Mouse (Mus musculus): Measurements from ENCODE around the gene Dock2. TPM values are rescaled to one million over a fixed set of nuclear protein-coding genes. Genes with fewer than 3 reads are reported as not detected.
A peak's percentile ranks its signal among the peaks of the same experiment; 100 is the strongest.

Dock2 gene
- polyA plus RNA-seq, 1 experiment from 2014 or later, result 2.1 TPM

DNA sequence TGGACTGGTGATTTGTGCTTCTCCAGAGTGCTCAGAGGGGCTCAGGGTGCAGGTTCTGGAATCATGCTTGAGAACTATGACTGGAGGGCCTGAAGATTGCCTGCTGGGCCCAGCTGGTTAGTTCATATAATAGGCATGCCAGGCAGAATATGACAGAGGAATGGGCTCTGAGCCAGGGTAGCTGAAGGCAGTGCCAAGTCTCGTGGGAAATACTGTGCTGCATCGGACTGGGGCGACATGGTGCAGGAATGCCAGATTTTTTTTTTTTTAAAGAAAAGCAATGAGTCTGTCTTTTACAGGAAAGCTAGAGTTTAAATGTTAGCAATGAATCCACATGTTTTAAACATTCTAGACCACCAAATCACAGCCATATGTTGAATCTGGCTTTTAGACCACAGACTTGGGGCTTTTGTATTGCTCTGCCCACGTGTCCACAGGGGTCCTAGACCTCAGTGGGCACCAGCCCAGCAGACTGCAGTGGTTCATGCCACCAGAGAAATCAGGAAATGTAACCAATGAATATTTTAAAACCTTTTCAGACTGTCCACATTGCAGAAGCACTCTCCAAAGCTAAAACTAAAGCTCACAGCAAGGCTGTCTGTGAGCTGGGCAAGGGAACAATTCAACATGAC, 435.3 kb downstream of the Dock2 start:
- ATAC-seq (ENCODE audit: insufficient number of reproducible peaks, low FRiP score, low TSS enrichment, low read depth), result peak; percentile 71
- Histone ChIP-seq H3K4me1 (peaks cover 31% of the 10 kb centered on the region), H3K9me3 (replicated peaks) (no peaks in the 10 kb centered on the region), H3K36me3 (no peaks in the 10 kb centered on the region), H3K27me3 (no peaks in the 10 kb centered on the region), H3K4me2 (replicated peaks) (no peak overlapping the region), H3K27ac (replicated peaks) (peak overlapping the region; percentile 75), H3K9ac (no peak overlapping the region), H3K4me3 (replicated peaks) (no peak overlapping the region)
- 7% methylated on average over 4 of the region's 4 CpGs for WGBS

DNA sequence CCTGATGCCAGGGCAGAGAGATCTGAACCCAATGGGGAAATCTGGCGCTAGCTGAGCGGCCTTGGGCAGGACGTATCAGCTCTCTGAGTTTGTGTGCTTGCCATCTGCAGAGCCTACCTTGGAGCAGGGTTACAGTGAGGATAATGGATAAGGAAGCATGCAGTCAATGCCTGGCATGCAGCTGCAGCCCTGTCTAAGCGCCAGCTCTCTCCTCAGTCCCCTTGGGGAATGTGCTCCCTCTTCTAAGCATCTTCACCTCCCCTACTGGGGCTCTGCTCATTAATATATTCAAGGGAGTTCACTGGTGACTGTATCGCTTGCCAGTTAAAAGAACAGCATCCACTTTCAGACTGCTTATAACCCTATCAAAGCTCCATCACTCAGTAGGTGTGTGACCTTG, 439.4 kb downstream of the Dock2 start:
- Histone ChIP-seq H3K36me3 (no peaks in the 10 kb centered on the region), H3K9ac (no peak overlapping the region), H3K9me3 (replicated peaks) (no peaks in the 10 kb centered on the region), H3K4me3 (replicated peaks) (no peak overlapping the region), H3K27ac (replicated peaks) (no peak overlapping the region), H3K4me2 (replicated peaks) (no peak overlapping the region), H3K4me1 (peaks cover 28% of the 10 kb centered on the region), H3K27me3 (no peaks in the 10 kb centered on the region)
- no peak for ATAC-seq (ENCODE audit: insufficient number of reproducible peaks, low FRiP score, low TSS enrichment, low read depth)
- 29% methylated on average over 5 of the region's 5 CpGs for WGBS

DNA sequence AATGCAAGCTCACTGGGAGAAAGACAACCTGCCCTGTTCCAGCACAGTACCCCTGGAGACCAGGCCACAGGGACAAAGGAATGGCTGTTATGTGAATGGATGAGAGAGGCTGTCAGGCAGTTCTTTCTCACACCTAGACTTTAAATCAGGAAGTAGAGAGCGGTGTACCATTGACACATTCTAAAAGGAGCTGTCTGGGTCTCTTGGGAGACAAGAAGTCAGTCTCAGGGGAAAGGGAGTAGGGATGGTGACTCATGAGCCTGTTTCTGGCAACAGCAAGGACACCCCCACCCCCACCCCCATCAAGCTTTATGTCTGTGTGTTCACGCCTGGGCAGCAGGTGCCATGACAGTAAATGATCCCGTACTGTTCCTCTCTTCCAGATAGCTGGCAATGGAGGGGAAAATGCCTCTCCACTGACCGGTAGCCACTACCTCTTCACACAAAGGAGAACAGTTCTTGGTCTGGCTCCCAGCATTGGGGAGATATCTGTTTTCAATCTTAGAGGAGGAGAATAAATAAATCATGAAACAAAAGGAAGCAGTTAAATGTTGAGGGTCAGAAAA, 439.9 kb downstream of the Dock2 start:
- Histone ChIP-seq H3K27ac (replicated peaks) (no peak overlapping the region), H3K4me1 (peaks cover 24% of the 10 kb centered on the region), H3K27me3 (no peaks in the 10 kb centered on the region), H3K9ac (no peak overlapping the region), H3K4me2 (replicated peaks) (no peak overlapping the region), H3K9me3 (replicated peaks) (no peaks in the 10 kb centered on the region), H3K4me3 (replicated peaks) (no peak overlapping the region), H3K36me3 (no peaks in the 10 kb centered on the region)
- ATAC-seq (ENCODE audit: insufficient number of reproducible peaks, low FRiP score, low TSS enrichment, low read depth), result no peak
- WGBS, result 45% methylated on average over 4 of the region's 4 CpGs

DNA sequence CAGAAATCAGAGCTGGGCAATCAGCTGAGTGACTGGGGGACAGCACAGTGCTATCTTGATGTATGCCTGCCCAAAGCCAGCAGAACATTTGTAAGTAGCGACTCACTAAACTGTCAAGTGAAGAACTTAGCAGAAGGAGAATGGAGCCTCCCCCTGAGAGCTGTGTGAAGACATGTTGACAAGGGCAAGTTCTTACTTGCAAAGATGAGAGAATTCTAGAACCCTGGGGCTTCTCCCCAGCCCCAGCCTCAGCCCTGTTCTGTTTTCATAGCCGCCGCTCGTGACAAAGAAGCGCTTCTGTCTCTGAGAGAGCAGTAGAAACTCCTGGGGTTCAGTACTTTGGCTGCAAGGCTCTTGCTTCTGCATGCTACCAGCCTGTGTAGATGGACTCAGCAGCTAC, 444.0 kb downstream of the Dock2 start:
- 42% methylated on average over 5 of the region's 5 CpGs for WGBS

DNA sequence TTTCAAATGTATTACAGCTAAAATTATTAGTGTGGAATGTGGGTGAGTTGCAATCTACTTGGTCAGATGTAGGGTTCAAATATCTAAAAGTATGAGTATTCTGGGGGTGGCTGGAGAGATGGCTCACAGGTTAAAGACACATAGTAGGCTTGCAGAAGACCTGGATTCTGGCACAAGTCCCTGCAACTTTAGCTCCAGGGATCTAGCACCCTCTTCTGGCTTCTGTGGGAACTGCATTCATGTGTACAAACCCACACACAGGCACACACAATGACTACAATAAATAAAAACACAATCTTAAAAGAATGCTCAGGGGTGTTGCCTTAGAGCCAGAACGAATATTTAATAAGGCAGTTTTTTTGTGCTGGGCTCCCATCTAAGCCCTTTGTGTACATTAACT, 445.8 kb downstream of the Dock2 start:
- no peak overlapping the region for H3K4me2 ChIP-seq (replicated peaks)
- H3K9me3 ChIP-seq (replicated peaks), result no peaks in the 10 kb centered on the region
- H3K4me1 ChIP-seq, result peaks cover 7% of the 10 kb centered on the region; the same call in 1 of the 2 replicates
- WGBS, result 70% methylated on average over 1 of the region's 1 CpGs
- no peak for ATAC-seq (ENCODE audit: insufficient number of reproducible peaks, low FRiP score, low TSS enrichment, low read depth)
- H3K9ac ChIP-seq, result no peak overlapping the region
- no peak overlapping the region for H3K4me3 ChIP-seq (replicated peaks)
- no peaks in the 10 kb centered on the region for H3K27me3 ChIP-seq
- no peaks in the 10 kb centered on the region for H3K36me3 ChIP-seq
- H3K27ac ChIP-seq (replicated peaks), result no peak overlapping the region

More for the DNA sequence above, 444.0 kb downstream of the Dock2 start:
- Histone ChIP-seq H3K9ac (no peak overlapping the region), H3K9me3 (replicated peaks) (no peaks in the 10 kb centered on the region), H3K4me1 (peaks cover 16% of the 10 kb centered on the region), H3K4me3 (replicated peaks) (no peak overlapping the region), H3K4me2 (replicated peaks) (no peak overlapping the region), H3K27me3 (no peaks in the 10 kb centered on the region), H3K27ac (replicated peaks) (no peak overlapping the region), H3K36me3 (no peaks in the 10 kb centered on the region)
- no peak for ATAC-seq (ENCODE audit: insufficient number of reproducible peaks, low FRiP score, low TSS enrichment, low read depth)

DNA sequence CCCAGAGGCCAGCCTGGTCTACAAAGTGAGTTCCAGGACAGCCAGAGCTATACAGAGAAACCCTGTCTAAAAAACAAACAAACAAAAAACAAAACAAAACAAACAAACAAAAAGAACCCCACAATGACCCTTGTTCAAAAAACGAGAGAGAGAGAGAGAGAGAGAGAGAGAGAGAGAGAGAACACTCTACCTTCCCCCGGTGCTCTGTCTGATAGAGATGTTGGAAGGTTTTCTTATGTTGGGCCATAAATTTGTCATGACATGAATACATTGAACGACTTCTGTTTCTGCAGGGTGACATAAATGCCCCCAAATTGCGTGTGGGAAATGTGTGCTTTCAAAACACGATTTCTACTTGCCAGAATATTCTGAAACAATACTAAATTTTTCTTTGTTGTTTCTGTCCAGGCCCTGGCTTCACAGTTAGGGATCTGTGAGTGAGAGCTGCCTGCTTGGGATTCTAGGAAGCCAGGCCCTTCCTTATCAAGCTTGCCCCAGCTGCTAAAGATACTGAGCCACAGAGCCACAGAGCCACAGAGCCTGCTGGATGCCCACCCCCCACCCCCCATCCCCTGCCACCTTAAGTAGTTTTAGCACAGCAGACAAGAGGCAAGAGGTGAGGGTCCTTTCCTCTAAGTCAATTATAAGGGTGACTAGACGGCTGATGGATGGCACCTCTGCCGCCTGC, 451.2 kb downstream of the Dock2 start:
- Histone ChIP-seq H3K36me3 (no peaks in the 10 kb centered on the region), H3K27ac (replicated peaks) (no peak overlapping the region), H3K9ac (no peak overlapping the region), H3K27me3 (no peaks in the 10 kb centered on the region), H3K4me3 (replicated peaks) (no peak overlapping the region), H3K4me1 (no peaks in the 10 kb centered on the region), H3K4me2 (replicated peaks) (no peak overlapping the region), H3K9me3 (replicated peaks) (no peaks in the 10 kb centered on the region)
- 73% methylated on average over 7 of the region's 7 CpGs for whole genome bisulfite sequencing
- no peak for ATAC-seq (ENCODE audit: insufficient number of reproducible peaks, low FRiP score, low TSS enrichment, low read depth)

DNA sequence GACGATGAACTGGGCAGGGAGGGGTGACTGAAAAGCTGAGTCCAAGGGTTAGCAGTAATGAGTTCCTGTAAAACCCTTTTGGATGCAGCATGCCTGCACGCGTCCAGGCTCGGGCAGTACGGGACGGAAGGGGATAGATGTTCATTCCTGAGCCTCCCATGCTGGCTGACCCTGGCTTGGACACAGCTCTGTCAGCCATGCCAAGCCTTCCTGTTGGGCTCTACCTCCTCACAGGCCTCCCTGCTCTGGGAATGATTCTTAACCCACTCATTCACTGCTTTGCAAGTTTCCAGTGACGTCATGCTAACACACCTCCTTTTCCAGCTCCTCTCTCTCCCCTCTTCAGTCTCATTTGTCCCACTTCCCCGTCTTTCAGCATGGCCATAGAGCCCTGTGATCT, 460.0 kb downstream of the Dock2 start:
- no peaks in the 10 kb centered on the region for H3K9me3 ChIP-seq (replicated peaks)
- no peaks in the 10 kb centered on the region for H3K27me3 ChIP-seq
- no peak overlapping the region for H3K9ac ChIP-seq
- no peak for ATAC-seq (ENCODE audit: insufficient number of reproducible peaks, low FRiP score, low TSS enrichment, low read depth)
- H3K4me3 ChIP-seq (replicated peaks), result no peak overlapping the region
- no peak overlapping the region for H3K27ac ChIP-seq (replicated peaks)
- H3K4me1 ChIP-seq, result no peaks in the 10 kb centered on the region
- 55% methylated on average over 8 of the region's 8 CpGs for WGBS
- 0 out of 2 replicates have a peak overlapping the region, but pooled peaks have one; percentile 13 for H3K4me2 ChIP-seq (replicated peaks)
- H3K36me3 ChIP-seq, result no peaks in the 10 kb centered on the region

DNA sequence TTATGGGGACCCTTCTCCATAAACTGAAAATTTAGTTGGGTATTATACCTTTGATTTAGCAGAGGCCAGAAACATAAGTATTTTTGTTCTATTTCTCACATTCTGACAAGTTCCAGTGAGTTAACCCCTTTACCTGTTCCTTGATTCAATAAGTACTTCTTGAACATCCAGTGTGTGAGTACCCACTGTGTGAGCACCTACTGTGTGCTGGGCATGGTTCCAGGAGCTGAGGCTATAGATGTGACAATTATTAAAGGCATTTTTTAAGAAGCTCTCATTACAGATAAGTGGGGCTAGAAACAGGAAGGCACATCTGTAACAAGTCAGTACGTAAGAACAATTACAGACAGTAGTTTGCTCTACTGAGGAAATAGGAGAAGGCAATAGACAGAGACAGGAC, 464.4 kb downstream of the Dock2 start:
- Histone ChIP-seq H3K27ac (replicated peaks) (no peak overlapping the region), H3K4me3 (replicated peaks) (no peak overlapping the region), H3K9ac (no peak overlapping the region), H3K4me1 (0 out of 2 replicates have a peak, but pooled peaks cover 2% of the 10 kb centered on the region), H3K27me3 (no peaks in the 10 kb centered on the region), H3K4me2 (replicated peaks) (no peak overlapping the region), H3K9me3 (replicated peaks) (no peaks in the 10 kb centered on the region), H3K36me3 (no peaks in the 10 kb centered on the region)
- no peak for ATAC-seq (ENCODE audit: insufficient number of reproducible peaks, low FRiP score, low TSS enrichment, low read depth)
- 60% methylated on average over 1 of the region's 1 CpGs for WGBS

DNA sequence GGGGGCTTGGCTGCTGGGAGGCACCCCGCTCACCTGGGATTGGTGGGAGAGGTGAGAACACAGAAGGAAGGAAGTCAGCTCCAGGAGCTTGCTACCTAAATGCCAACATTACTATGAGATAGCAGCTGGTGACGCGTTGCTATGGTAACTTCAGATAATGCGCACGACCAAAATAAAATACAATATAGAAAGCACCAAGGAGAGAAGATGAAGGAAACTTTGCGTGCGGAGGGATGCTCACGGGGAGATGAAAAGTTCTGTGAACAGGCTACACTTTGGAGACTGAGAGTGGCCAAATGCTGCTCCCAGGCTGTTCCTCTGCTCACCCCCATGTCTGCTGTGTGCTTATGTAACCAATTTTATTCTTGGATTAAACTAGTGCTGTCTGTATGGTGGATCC, 466.7 kb downstream of the Dock2 start:
- no peak overlapping the region for H3K9ac ChIP-seq
- no peak overlapping the region for H3K27ac ChIP-seq (replicated peaks)
- H3K36me3 ChIP-seq, result no peaks in the 10 kb centered on the region
- H3K4me1 ChIP-seq, result 0 out of 2 replicates have a peak, but pooled peaks cover 2% of the 10 kb centered on the region
- H3K27me3 ChIP-seq, result no peaks in the 10 kb centered on the region
- no peak overlapping the region for H3K4me3 ChIP-seq (replicated peaks)
- 85% methylated on average over 8 of the region's 8 CpGs for WGBS
- no peak overlapping the region for H3K4me2 ChIP-seq (replicated peaks)
- H3K9me3 ChIP-seq (replicated peaks), result no peaks in the 10 kb centered on the region
- no peak for ATAC-seq (ENCODE audit: insufficient number of reproducible peaks, low FRiP score, low TSS enrichment, low read depth)

DNA sequence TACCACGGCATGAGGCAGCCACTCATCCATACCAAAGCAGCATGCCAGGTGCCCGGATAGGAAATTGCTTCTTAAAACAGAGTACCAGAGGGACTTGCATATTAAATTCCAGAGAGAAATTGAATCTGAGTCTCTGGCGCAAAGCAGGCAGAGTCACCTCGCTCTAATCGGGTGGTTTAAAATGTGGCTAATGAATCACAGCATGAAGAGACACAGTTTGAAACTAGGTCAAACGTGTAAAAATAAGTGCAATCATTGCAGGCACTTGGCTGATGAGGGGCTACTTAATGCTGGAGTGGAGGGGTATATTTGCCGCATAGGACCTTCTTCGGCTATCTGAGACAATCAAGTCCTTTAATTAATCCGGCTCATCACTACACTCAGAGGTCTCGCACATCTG, 467.5 kb downstream of the Dock2 start:
- H3K4me2 ChIP-seq (replicated peaks), result no peak overlapping the region
- 52% methylated on average over 10 of the region's 10 CpGs for WGBS

DNA sequence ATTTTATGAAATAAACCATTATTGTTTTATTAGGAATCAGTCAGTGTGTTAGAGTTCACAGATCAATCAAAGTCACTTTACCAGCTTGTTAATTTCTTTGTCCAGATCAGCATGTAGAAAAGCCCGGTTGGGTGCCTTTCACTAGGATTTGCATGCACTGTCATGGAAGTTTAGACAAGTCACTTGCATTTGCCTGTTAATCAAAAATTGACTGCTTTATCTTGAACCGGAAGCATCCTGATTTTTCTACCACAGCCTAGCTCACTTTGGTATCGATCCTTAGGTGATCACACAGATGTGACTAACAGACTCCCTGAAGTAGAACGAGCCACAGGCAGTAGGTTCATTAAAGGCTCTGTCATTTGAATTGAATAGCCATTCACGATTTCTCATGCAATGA, 468.3 kb downstream of the Dock2 start:
- Histone ChIP-seq H3K27ac (replicated peaks) (no peak overlapping the region), H3K9ac (no peak overlapping the region), H3K36me3 (no peaks in the 10 kb centered on the region), H3K27me3 (no peaks in the 10 kb centered on the region), H3K4me1 (0 out of 2 replicates have a peak, but pooled peaks cover 2% of the 10 kb centered on the region), H3K9me3 (replicated peaks) (no peaks in the 10 kb centered on the region), H3K4me2 (replicated peaks) (no peak overlapping the region; the same call in 1 of the 2 replicates), H3K4me3 (replicated peaks) (peak overlapping the region; percentile 25; the same call in 1 of the 2 replicates)
- WGBS, result 21% methylated on average over 5 of the region's 5 CpGs
- ATAC-seq (ENCODE audit: insufficient number of reproducible peaks, low FRiP score, low TSS enrichment, low read depth), result no peak

More for the DNA sequence above, 467.5 kb downstream of the Dock2 start:
- no peak for ATAC-seq (ENCODE audit: insufficient number of reproducible peaks, low FRiP score, low TSS enrichment, low read depth)
- Histone ChIP-seq H3K27ac (replicated peaks) (no peak overlapping the region), H3K4me3 (replicated peaks) (no peak overlapping the region), H3K36me3 (no peaks in the 10 kb centered on the region), H3K9ac (no peak overlapping the region), H3K9me3 (replicated peaks) (no peaks in the 10 kb centered on the region), H3K27me3 (no peaks in the 10 kb centered on the region), H3K4me1 (0 out of 2 replicates have a peak, but pooled peaks cover 2% of the 10 kb centered on the region)
